Mouse (Mus musculus): ENCODE measurements around the gene Epha6.

DNA sequence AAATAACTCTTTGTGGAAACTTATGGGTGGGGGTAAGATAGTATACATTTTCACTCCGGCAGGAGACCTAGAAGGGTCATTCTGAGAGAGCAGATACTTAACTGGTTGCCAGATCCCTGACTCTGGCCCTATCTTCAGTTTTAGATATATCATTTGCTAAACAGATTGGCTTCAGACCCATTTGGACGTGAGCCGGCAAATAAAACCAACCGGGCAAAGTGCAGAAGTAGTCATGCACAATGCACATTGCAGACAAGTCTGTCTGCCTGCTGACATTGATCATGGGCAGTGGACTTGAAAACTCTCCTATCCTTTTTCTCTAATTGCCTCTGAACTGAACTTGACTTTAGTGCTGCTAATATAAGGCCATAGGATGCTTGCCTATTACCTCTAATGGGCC, 681.6 kb downstream of the Epha6 start:
- TF ChIP-seq CTCF (IDR thresholded peaks at IDR 0.05; ENCODE audit: extremely low read depth, insufficient read length, insufficient replicate concordance, low read depth, low read length) (no peak), POLR2A (IDR thresholded peaks at IDR 0.05; ENCODE audit: low read depth, low read length) (no peak)
